Mouse (Mus musculus): ENCODE measurements around the gene Fntb.

The Fntb gene

DNA sequence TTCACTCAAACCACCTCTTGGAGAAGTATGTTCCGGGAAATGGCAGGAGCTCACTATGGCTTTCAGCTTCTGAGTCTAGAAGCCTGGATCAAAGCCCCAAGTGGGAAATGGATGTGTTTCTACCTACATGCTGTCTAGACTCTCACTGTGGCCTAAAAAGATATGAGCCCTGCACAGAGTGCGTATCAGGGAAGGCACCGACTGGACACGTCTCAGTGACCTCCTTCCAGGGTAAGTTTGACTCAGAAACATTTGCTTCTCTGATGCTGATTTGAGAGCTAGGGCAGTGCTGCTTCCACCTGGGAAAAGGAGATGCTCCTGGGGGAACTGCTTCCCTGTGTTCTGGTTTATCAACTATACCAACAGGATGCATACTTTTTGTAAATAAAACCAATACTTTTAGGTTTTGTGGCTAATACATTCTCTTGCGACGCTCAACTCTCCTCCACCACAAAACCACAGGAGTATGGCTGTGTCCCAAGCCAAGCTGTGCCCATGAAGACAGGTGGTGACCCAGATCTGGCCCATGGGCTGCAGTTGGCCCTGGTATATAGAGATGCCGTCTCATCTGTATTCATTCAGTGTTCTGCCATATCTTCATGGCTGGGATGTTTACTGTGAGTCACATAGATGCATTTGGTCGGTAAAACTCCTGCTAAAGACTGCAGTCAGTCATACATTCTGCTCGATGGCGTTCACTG is 159.7 kb downstream of the Fntb start:
- DNase-seq, result no peak

DNA sequence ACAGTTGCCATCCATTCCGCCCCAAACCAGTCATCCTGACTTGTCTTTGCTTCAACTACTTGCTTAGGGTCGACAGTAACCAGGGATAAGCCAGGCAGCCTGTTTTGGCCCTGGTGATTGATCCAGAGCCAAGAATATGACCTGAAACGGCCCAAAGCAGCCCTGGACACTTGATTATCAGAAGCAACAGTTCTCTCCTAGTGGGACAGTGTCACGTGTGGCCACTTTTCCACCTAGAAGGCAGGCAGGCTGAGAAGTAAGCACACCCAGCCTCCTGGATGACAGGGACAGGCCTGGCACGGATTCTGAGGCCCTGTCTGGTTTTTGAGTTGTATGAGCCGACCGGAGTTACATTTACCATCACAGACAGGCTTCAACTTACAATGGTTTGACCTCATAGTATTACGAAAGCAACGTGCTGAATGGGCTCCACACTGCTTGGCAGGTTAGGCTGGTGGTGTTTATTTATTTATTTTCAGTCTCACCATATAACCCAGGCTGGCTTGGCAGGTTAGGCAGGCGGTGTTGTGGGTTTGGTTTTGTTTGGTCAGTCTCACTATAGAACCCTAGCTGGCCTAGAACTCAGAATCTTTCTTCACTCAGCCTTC is 161.1 kb downstream of the Fntb start:
- DNase-seq, result no peak

DNA sequence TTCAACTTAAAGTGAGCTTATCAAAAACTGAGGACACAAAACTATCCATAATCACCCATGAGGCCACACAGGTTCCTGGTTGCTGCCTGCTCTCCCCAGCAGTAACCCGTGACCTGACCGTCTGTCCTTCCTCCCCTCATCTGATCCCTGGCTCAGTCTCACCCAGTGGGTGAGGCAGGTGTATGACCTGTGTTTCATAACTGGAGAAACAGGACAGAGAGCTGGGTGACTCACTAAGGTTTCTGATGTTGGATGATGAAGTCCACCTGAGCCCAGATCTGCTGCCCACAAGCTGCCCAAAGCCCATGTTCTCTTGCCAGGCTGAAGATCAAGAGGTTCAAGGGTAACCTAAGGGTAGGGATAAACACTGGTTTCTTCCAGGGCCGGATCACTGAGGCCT is 161.6 kb downstream of the Fntb start:
- DNase-seq, result no peak

DNA sequence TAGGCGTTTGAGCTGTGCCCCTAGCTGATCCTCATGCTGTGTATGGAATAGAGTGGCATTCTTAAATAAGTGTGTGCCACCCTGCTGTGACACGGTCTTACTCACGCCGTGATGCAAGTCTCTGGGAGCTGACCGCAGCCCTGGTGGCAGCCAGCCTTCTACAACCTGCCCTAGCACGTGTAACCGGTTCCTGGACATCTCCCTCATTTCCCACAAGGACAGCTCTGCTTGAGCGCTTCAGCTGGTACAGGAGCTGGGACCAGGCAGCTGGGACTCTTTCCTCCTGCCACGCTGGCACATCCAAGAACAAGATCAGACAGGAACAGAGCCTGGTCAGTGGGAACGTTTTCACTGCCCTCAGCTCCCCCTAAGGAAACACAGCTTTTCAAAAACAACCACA is 162.2 kb downstream of the Fntb start:
- DNase-seq, result peak; percentile 44

DNA sequence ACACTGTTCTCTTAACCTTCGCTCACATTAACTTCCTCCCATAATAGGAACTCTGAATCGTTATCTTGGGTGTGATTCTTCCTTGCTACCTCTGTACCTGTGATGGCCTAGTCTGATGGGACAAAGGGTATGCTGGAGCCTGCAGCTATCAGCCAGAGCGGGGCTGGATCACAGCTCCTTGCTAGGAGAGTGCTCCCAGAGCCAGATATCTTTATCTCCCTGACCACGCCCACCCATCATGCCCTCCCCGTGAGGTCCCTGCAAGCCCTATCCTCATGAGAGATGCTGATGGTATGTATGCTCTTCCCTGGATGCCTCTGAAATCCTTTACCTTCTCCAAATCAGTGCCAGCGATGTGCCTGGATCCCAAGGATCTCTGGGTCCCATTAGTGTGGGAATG is 164.8 kb downstream of the Fntb start:
- DNase-seq, result no peak

DNA sequence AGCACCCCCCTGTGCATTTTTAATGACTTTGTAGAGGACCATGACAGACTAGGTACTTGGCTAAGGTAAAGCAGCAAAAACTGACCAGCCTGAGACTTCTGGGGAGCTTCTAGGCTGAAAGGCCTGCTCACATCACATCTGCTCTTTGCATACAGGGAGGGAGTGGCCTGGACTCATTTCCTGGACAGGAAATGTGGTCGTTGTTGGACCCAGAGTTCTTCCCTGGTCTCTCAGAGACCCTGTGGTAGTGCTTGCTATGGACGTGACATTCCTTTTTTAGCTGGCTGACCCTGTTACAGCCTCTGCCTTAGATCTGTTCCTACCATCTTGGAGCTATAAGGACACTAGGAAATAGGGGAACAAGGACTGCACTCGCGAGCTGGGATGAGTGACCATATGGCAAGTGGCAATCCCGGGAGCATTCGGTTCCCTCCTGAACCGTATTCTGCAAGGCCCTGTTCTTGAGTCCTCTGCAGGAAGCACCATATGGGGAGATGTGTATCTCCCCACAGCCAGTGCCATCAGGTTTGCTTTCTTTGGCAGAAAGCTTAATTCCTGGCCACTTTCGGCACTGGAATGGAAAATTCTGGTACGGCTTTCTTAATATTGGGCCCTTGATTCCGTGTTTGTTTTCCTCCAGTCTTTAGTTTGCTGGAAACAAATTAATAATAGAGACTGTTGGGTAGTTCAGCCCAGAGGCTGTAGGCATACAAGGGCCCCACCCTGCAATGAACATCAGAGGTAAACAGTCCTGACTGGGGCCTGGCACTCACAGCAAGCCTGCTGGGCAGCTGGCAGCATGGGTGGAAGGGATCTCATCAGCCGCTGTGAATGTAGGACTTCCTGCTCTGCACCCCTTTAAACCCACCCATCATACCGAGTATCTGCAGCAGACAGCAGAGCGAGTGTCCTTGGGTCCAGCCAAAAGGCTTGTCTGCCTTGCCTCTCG is 166.6 kb downstream of the Fntb start:
- no peak for DNase-seq

DNA sequence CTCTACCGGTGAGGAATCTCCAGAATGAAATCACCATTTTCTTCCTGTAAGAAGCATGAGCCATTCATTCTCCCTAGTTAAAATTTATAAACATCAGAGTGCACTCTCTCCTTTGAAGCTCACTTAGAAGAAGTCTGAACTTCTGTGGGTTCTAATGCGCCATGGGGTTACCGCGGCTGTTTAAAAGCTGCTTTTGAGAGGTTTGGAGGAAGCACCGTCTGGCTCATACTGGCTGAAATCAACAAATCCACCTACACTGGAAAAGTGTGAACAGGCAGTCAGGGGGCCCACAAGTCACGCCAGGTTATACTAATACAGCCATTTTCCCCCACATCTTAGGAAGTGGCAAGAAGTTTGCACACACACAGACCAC is 167.3 kb downstream of the Fntb start:
- DNase-seq, result no peak

DNA sequence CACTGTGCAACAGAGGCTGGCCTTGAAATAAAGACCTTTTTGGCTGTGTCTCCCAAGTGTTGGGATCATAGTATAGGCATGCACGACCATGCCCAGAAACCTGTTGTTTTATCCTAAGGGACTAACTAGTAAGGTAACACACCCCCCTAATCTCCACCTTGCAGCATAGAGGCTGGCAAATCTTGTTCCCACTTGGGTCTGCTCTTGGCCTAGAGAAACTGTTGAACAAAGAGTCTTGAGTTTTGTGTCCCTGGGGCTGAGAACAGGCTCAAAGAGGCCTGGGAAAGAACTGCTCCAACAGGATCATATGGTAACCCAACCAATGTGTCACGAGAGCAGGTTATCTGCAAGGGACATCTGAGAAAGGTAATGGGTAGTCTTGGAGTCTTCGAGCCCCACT is 169.0 kb downstream of the Fntb start:
- DNase-seq, result no peak

DNA sequence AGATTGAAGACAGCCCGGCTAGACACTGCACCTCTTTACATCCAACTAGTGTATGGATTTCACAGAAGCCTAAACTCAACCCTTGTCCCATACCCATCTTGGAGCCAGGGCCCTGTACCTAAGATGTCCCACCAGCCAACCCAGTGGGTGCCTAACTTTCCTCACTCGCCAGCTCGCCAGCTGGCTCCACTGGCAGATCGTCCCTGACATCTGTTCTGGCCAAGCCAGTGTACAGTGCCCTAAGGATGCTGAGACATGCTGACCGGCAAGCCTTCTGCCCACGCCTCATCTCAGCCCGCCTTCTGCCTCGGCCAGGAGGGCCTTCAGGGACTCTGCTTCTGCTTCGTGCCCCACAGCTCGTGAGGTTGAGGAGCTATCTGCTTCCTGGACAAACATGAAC is 170.8 kb downstream of the Fntb start:
- DNase-seq, result no peak

DNA sequence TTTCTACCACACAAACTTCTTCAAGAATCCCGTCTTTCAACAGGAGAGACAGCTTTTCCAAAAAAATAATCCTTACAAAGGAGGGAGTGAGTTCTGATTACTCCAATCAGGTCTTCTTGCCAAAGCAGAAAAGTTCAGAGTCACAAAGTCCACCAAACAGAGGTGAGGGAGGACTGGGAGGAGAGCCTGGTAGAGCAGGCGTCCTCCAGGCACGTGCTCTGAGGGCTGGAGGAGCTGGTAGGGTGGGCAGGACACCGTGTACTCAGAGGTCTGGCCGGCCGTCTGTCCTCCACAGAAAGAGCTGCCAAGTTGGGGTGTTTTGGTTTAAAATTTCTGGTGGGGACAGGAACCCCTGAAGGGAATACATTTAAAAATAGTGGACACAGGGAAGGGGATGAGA is 172.6 kb downstream of the Fntb start:
- DNase-seq, result no peak

DNA sequence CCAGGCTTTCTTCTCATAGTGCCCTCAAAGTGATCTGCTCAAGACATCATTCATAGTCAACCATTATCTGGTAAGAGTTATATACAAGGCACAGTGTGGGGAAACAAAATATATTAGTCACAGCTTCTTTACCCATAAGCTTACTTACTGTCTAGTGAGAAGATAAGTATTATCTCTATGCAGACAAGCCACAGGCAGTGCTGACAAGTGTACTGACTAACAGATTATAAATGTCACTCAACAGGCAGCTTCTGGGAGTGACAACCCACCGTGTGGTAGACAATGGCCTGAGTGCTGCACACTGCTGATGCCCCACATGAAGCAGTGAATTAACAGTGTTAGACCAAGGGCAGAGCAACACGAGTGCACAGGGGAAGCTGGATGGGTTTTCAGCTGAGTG is 176.1 kb downstream of the Fntb start:
- no peak for DNase-seq

DNA sequence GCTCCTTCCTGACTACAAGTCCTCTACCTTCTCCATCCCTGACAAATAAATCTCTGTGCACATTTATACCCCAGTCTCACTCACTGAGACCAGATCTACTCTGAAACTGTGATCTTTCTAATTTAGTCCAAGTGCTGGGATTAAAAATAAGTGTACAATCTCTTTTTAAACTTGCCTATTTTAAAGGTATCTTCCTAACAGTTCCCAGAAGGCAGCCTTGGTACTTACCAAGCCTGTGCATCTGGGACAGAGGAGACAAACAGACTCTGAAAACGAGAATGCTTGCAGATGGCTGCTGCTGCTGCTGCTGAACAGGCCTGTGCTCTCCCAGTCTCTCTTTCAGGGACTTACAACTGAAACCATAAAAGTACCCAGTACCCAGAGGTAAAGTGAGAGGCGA is 177.1 kb downstream of the Fntb start:
- no peak for DNase-seq

DNA sequence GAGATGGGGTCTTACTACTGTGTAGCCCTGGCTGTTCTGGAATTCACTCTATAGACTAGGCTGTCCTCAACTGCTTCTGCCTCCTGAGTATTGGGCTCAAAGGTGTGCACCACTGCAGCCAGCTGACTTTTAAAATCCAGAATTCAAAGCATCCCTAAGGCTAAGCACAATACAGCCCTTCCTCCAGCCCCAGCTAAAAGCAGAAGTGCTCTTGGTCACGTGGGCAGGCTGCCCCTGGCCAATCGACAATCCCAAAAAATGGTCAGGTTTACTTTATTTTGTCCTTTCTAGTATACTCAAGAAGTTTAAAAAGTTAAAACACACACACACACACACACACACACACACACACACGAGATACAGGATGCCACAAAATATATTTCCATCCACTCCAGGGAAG is 177.7 kb downstream of the Fntb start:
- DNase-seq, result no peak

DNA sequence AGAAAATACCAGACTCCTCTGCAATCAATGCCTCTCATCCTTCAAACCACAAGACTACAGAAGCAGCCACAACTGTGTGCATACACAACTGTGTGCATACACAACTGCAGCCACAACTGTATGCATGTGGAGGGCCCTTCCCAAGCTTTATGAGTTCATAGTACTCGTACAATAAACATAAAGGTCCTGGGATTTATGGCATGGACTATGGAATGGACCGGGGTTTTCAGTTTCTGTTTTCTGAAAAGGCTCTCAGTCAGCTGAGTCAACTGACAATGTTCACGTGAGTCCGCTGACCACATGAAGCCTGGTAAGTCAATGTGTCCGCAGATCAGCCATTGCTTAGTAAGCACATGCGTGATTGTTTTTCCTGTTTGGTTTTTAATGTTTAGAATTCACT is 178.1 kb downstream of the Fntb start:
- no peak for DNase-seq

DNA sequence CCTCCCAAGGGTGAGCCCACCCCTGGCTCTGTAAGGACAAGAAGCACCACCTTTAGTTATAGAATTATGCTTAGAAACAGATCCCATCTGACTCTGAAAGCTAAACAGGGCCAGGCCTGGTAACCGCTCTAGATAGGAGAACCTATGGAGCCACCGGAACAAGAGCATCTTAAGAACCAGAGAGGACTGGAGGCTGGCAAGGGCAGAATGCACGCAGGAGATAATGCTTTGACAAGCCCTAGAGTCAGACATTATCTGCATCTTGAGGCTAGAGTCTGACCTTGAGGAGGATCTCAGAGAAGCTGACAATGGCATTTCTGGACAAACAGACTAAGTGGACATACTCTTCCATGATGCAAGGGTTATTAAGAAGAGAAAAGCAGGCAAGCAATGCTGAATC is 182.1 kb downstream of the Fntb start:
- no peak for DNase-seq

DNA sequence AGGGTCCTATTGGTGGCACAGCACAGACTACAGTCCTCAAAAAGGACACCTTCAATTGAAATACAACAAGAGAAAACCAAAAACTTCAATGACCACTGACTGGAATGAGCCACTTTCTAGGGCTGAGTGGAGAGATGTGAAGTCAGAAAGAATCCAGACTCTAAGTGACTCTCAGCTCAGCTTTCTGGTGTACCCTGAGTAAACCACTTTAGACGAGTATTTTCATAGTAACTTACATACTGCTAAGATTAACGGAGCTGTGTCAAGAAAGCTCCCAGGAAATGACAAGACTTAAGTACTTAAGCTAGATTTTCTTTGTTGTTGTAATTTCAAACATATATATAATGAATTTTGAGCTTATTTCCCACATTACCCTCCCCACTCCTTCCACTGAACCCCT is 182.8 kb downstream of the Fntb start:
- no peak for DNase-seq

DNA sequence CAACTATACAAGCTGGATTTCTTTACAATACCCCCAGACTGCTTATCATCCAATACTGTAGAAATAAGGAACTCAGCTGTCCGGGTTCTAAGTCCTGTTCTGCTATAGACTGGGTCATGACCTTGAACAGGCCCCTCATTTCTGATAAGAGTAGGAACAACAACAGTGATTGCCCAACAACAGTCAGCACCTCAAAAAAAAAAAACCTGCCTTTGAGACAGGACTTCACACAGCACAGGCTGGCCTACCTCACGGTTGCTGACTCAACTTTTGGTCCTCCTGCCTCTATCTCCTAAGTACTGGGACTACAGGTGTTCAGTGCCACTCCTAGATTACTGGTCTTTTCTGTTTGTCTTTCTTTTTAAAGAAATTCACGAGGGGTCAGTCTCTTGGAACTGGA is 183.4 kb downstream of the Fntb start:
- no peak for DNase-seq

DNA sequence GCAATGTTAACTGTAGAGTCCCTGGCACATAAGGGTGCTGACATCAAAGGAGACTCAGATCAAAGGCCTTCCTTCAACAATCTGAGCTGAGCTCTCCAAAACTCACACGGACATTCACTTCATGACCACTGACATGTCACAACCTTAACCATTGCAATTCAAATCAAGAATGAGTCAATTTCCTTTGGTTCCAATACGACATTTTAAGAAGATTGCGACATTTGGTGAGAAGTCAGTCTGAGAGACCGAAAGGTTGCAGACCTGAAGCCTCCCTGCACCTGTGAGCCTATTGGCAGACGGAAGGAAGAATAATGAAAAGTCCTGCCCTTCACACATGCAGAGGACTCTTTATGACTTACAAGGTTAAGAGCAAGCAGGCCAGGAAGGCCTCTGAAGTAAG is 184.9 kb downstream of the Fntb start:
- DNase-seq, result no peak

DNA sequence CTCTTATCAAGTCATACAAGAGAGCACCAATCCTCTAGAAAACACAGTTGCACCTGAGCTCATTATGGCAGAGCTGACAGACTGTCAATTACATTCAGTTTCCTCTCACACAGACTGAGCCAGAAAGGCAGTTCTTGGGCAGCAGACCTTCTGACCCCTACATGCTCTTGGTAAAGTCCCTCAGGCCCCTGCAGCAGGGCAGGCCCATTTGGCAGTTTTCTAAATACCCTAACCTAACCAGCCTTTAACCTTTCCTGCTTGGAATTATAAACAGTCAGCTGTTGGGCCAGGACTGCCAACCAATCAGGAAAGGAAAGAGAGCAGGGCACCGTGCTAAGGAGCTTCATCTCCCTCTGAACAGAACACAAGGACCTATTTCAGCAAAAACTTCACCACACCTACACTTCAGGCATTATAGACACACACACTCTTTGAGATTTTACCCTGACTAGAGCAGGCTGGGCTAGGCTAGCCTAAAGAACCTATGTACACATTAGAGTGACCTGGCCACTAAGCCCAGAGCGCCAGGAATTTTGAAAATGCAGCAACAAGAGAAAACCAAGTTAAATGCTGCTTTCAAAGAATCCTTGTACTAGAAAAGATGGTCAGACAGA is 188.5 kb downstream of the Fntb start:
- peak; percentile 38 for DNase-seq

DNA sequence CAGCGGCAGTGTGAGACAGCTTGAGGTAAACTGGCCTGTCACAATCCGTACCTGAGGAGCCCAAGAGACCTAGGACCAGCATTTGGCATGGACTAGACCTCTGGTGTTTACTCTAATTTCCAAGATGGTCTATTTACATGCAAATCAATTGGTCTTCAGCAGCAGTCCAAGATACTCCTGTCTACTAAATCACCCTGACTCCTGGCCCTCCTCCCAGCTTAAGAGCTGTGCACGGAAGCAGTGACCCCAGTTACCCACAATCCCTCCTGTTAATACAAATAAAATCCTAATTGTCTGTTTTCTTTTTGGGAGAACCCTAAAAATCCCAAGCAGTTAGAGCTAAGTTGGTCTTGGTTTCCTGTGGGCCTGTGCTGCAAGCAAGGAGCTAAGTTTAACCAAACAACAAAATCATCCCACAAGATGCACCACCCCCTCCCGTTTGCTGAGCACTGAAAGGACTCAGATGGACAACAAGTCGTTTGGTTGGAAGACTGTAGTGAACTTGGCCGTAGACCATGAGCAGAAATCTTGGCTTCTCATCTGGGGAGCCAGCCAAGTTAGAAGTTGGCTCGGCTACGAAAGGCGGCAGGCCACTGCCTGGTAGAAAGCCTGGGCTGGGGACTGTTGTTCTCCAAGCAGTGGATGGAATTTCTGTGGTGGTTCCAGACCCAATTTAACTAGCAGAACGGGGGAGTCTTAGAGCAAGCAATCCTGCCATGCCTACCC is 189.5 kb downstream of the Fntb start:
- DNase-seq, result peak; percentile 82

DNA sequence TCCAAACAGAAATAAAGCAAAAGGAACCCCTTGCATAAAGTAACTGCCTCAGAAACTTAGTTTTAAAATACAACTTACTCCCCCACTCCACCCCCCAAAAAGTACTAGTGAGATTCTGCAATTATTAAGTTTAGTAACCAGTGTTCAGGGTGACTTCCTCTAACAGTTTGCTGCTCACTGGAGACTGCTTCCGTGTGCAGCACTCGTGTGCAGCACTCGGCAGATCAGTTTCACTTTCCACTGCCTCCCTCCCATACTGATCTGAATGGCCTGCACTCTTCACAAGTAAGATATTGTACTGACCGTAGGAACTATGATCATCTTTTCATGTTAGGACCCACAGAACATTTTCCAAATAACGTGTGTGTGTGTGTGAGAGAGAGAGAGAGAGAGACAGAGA is 192.3 kb downstream of the Fntb start:
- peak; percentile 48 for DNase-seq

DNA sequence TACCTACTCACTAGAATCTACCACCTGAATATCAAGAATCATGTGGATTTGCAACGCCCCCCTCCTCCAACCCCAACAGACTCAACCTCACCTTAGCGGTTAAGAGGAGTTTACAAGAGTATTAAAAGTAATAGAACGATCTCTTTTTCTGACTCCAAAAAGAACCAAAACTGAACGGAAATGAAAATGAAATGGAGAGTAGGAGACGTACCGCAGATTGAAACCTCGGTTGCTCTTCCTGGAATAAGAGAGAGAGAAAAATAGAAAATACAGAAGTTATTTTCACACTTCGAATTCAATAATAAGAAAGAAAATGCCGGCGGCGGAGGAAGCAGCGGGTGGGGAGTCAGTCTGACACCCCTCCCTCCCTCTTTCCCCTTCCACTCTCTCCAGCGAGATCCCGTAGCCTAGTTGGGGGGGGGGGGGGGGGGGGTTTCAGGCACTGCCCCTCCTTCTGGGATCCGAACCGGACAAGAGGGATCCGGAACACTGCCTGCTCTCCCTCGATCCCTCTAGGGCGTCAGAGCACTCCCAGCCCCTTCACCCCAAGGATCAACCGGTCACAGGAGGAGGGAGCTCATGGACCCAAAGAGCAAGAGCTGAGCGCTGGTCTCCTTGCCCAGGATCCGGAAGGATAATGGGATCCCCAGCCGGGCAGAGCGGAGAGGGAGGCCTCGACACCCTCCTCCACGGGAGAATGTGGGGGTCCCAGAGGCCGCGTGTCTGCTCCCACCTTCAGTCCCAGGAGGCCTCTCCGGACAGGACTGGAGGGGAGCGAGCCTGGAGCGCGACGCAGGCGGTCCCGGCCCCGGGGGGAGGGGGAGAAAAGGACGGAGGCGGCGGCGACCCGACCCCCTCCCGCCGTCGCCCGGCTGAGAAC is 195.9 kb downstream of the Fntb start:
- DNase-seq, result no peak

Data from kidney, postnatal 14 days (tissue).